Mouse (Mus musculus): ENCODE measurements around the gene Hps6. TPM values are rescaled to one million over a fixed set of nuclear protein-coding genes. Genes with fewer than 3 reads are reported as not detected.
"Not testable (repeated sequence)": the region's sequence is repeated elsewhere in the genome, so short reads cannot be mapped to it uniquely, and the experiment has no call there.

Gene Hps6
- 7.5 and 8.7 TPM in 2 replicates for polyA plus RNA-seq (2012; rRNA removed)

- WGBS: 1% methylated on average over 70 of the region's 70 CpGs
- Histone ChIP-seq H3K4me3 (replicated peaks; ENCODE audit: extremely low read depth, low read depth, low read length) (peak within 1 kb of the TSS; percentile 73), H3K4me1 (ENCODE audit: control insufficient read depth, insufficient read depth, low read length) (peaks cover 4% of the 10 kb centered on the region; the same call in 1 of the 2 replicates)
- DNase-seq: peak; percentile 87
- peak; percentile 86; the same call in 1 of the 2 replicates for TF ChIP-seq POLR2A (IDR thresholded peaks at IDR 0.05; ENCODE audit: borderline replicate concordance, extremely low read depth, low read depth, low read length)
- no peak for TF ChIP-seq CTCF (IDR thresholded peaks at IDR 0.05; ENCODE audit: insufficient read depth, low read length)
These were observed at the start of gene Hps6 for GRCm38 (mm10) chr19:46003371-46004226. Gene Hps6 (plus strand): TSS chr19:46003508.

GRCm38 (mm10) chr19:45956736-45957135, 46.6 kb upstream of the Hps6 start:
- Histone ChIP-seq H3K4me3 (replicated peaks; ENCODE audit: extremely low read depth, low read depth, low read length) (no peak overlapping the region), H3K4me1 (ENCODE audit: control insufficient read depth, insufficient read depth, low read length) (no peaks in the 10 kb centered on the region)
- TF ChIP-seq POLR2A (IDR thresholded peaks at IDR 0.05; ENCODE audit: borderline replicate concordance, extremely low read depth, low read depth, low read length) (no peak), CTCF (IDR thresholded peaks at IDR 0.05; ENCODE audit: insufficient read depth, low read length) (no peak)
- 89% methylated on average over 7 of the region's 7 CpGs for WGBS
- DNase-seq: no peak

DNA sequence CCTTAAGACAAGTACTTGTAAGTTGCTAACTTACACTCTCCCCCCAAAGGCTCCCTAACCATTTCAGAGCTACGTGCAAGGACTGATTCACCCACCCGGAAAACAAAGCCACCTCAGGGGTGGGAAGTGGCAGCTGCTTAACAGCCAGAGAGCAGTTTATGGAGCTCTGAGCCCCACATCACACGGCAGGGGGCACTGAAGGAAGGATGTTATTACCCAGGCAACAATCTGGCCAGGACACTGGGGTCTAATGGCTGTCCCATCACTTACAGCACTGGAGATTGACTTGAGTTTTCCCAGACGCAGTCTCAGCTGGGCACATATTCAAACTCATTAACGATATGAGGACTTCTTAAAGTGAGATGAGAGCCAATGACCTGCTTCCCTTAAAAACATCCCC, 42.5 kb upstream of the Hps6 start:
- no peak overlapping the region for H3K4me3 ChIP-seq (replicated peaks; ENCODE audit: extremely low read depth, low read depth, low read length)
- H3K4me1 ChIP-seq (ENCODE audit: control insufficient read depth, insufficient read depth, low read length): no peaks in the 10 kb centered on the region
- TF ChIP-seq POLR2A (IDR thresholded peaks at IDR 0.05; ENCODE audit: borderline replicate concordance, extremely low read depth, low read depth, low read length): no peak
- TF ChIP-seq CTCF (IDR thresholded peaks at IDR 0.05; ENCODE audit: insufficient read depth, low read length): no peak
- 57% methylated on average over 5 of the region's 5 CpGs for WGBS
- no peak for DNase-seq

GRCm38 (mm10) chr19:45984379-45984778, 18.9 kb upstream of the Hps6 start:
- no peak for DNase-seq
- H3K4me3 ChIP-seq (replicated peaks; ENCODE audit: extremely low read depth, low read depth, low read length): no peak overlapping the region
- H3K4me1 ChIP-seq (ENCODE audit: control insufficient read depth, insufficient read depth, low read length): no peaks in the 10 kb centered on the region
- TF ChIP-seq POLR2A (IDR thresholded peaks at IDR 0.05; ENCODE audit: borderline replicate concordance, extremely low read depth, low read depth, low read length): no peak
- TF ChIP-seq CTCF (IDR thresholded peaks at IDR 0.05; ENCODE audit: insufficient read depth, low read length): no peak

GRCm38 (mm10) chr19:45988238-45988637, 15.1 kb upstream of the Hps6 start:
- H3K4me3 ChIP-seq (replicated peaks; ENCODE audit: extremely low read depth, low read depth, low read length): no peak overlapping the region
- no peak for TF ChIP-seq POLR2A (IDR thresholded peaks at IDR 0.05; ENCODE audit: borderline replicate concordance, extremely low read depth, low read depth, low read length)
- TF ChIP-seq CTCF (IDR thresholded peaks at IDR 0.05; ENCODE audit: insufficient read depth, low read length): no peak
- no peaks in the 10 kb centered on the region for H3K4me1 ChIP-seq (ENCODE audit: control insufficient read depth, insufficient read depth, low read length)
- DNase-seq: no peak
- 87% methylated on average over 3 of the region's 3 CpGs for WGBS

- DNase-seq: no peak
- Histone ChIP-seq H3K4me3 (replicated peaks; ENCODE audit: extremely low read depth, low read depth, low read length) (no peak overlapping the region), H3K4me1 (ENCODE audit: control insufficient read depth, insufficient read depth, low read length) (no peaks in the 10 kb centered on the region)
- 94% methylated on average over 3 of the region's 3 CpGs for WGBS
- TF ChIP-seq CTCF (IDR thresholded peaks at IDR 0.05; ENCODE audit: insufficient read depth, low read length): no peak
- TF ChIP-seq POLR2A (IDR thresholded peaks at IDR 0.05; ENCODE audit: borderline replicate concordance, extremely low read depth, low read depth, low read length): no peak
These were observed 12.1 kb upstream of the Hps6 start for GRCm38 (mm10) chr19:45991171-45991570.

- 85% methylated on average over 6 of the region's 6 CpGs for WGBS
- not testable (repeated sequence) for DNase-seq; H3K4me1 ChIP-seq (ENCODE audit: control insufficient read depth, insufficient read depth, low read length); H3K4me3 ChIP-seq (replicated peaks; ENCODE audit: extremely low read depth, low read depth, low read length)
These were observed 9.9 kb upstream of the Hps6 start for GRCm38 (mm10) chr19:45993441-45993840.

DNA sequence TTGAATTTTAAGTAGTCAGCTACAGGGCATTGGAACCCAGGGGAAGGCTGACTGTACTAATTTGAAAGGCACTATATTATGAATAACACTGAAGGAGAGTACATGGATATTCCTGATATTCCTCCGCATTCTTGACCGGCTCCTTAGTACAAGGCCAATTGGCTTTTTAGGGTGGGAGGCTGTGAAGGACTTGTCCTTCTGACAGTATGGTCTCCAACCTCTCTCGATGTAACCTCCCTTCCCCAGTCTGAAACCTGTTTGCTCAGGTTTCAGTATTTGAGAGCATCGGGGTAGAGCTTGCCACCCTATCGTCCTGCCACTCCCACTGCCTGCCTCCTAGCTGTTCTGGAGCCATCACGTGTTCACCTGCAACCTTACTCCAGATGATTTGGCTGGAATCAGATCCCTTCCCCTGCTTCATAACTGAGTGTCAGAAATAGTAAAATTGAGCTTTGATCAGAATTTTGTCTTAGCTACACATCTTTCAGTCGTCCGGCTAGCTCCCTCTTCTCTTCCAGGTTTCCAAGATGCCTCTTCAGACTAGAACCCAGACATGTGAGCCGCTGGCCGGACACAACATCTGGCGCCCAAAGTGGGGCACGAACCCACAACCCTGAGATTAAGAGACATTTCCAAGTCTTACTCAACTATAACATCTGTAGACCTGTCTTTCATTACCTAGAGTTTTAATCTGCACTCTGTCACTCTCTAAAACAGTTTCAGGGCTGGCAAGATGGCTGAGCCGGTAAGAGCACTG, 9.1 kb upstream of the Hps6 start:
- DNase-seq: no peak
- Histone ChIP-seq H3K4me1 (ENCODE audit: control insufficient read depth, insufficient read depth, low read length) (peaks cover 3% of the 10 kb centered on the region), H3K4me3 (replicated peaks; ENCODE audit: extremely low read depth, low read depth, low read length) (no peak overlapping the region)
- TF ChIP-seq CTCF (IDR thresholded peaks at IDR 0.05; ENCODE audit: insufficient read depth, low read length) (no peak), POLR2A (IDR thresholded peaks at IDR 0.05; ENCODE audit: borderline replicate concordance, extremely low read depth, low read depth, low read length) (no peak)
- WGBS: 92% methylated on average over 13 of the region's 13 CpGs

DNA sequence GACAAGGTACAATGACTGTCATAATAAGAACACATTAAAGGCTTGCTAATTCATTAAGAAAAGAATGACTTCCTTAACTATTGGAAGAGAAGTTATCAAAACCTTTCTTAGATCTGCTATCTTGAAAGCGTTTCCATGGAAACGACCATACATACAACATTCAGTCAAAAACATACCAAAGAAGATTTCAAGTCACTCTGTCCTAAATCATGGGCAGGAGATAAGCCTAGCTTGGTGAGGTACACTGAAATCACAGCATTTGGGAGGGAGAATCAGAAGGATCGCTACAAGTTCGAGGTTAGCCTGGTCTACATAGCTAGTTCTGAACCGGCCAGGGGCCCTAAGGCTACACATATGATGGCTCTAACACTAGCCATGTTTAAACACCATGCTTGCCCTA, 5.9 kb upstream of the Hps6 start:
- DNase-seq: no peak
- TF ChIP-seq POLR2A (IDR thresholded peaks at IDR 0.05; ENCODE audit: borderline replicate concordance, extremely low read depth, low read depth, low read length) (no peak), CTCF (IDR thresholded peaks at IDR 0.05; ENCODE audit: insufficient read depth, low read length) (no peak)
- 50% methylated on average over 5 of the region's 5 CpGs for WGBS
- H3K4me3 ChIP-seq (replicated peaks; ENCODE audit: extremely low read depth, low read depth, low read length): peak overlapping the region; percentile 49
- peaks cover 3% of the 10 kb centered on the region for H3K4me1 ChIP-seq (ENCODE audit: control insufficient read depth, insufficient read depth, low read length)

All from lung, adult 2 months (tissue).